ENCODE assay signal across 19 mouse cellular contexts in the genomic region with DNA sequence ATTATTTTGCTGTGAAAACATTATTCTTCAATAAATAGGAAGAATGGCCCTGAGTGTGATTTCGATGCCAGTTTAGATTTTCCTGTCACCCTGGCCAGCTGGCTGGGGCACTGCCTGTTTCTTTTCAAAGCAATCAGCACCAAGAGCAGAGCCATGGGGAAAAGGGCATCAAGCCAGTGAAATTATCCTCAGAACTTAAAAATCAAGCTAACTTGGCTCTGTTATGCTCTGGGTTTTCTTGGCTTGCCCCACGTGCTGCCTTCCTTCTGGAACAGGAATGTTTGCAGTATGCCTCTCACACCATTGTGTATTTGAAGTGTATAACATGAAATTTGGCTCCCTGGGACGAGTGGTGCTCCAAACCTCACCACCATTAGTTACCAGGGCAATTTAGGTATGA.
DNase-seq lines count a peak whose midpoint lies in the region; ATAC-seq lines count a peak whose summit lies in the region.
"Had no signal": no experiment of that assay in that cellular context is flagged by ENCODE, and none has a peak within 500 bp of the region (broad histone marks: within the 10 kb centered on the region; RNA-seq: fewer than 3 reads in every experiment).

No protein-coding gene starts in this region.

- no peaks in the 10 kb centered on the region for H3K4me1 ChIP-seq in forebrain, embryonic 15.5 days
- H3K4me1 ChIP-seq in forebrain, embryonic 12.5 days, result no peaks in the 10 kb centered on the region
- H3K4me1 ChIP-seq: embryonic facial prominence, embryonic 13.5 days; heart, embryonic 15.5 days; hindbrain, embryonic 13.5 days had no signal

- DNase-seq in cerebellum, postnatal 10 days, result peak; percentile 27 to 54
- no peak for DNase-seq in cerebellum, adult 11-12 months
- DNase-seq in left cerebral cortex, postnatal 4 days, result peak; percentile 17
- no peak for DNase-seq in left cerebral cortex, adult 18-20 months (ENCODE audit: low spot score in 2 of 2)
- DNase-seq in brain, adult 2 months (ENCODE audit: low read depth, low spot score), result peak; percentile 3
- DNase-seq in kidney, postnatal 4 days, result no peak
- DNase-seq: adrenal gland, postnatal 25 days; cerebellum, postnatal 25 days; gastrocnemius, postnatal 14 days; heart, adult 2 months; heart, postnatal 14 days; kidney, adult 2 months had no signal

- H3K27ac ChIP-seq in forebrain, embryonic 15.5 days (replicated peaks), result no peak overlapping the region
- no peak overlapping the region for H3K27ac ChIP-seq in forebrain, embryonic 12.5 days
- H3K27ac ChIP-seq: embryonic facial prominence, embryonic 13.5 days; heart, adult 2 months; heart, embryonic 15.5 days; hindbrain, embryonic 13.5 days had no signal

- no peaks in the 10 kb centered on the region for H3K9me3 ChIP-seq in forebrain, embryonic 15.5 days
- no peaks in the 10 kb centered on the region for H3K9me3 ChIP-seq in forebrain, embryonic 12.5 days
- H3K9me3 ChIP-seq: embryonic facial prominence, embryonic 13.5 days; heart, embryonic 15.5 days; hindbrain, embryonic 13.5 days had no signal

- intact Hi-C loops in left cerebral cortex, postnatal 4 days (cut with DNase I), result no loop called here

- no peak overlapping the region for H3K4me3 ChIP-seq in forebrain, embryonic 15.5 days
- H3K4me3 ChIP-seq in forebrain, embryonic 12.5 days (replicated peaks), result no peak overlapping the region
- H3K4me3 ChIP-seq: embryonic facial prominence, embryonic 13.5 days; heart, adult 2 months; heart, embryonic 15.5 days; hindbrain, embryonic 13.5 days had no signal

- H3K4me2 ChIP-seq in forebrain, embryonic 15.5 days (replicated peaks), result no peak overlapping the region
- H3K4me2 ChIP-seq in forebrain, embryonic 12.5 days, result no peak overlapping the region
- H3K4me2 ChIP-seq: embryonic facial prominence, embryonic 13.5 days; heart, embryonic 11.5 days; heart, embryonic 15.5 days; hindbrain, embryonic 13.5 days had no signal

- no peak overlapping the region for H3K9ac ChIP-seq in forebrain, embryonic 15.5 days (replicated peaks)
- H3K9ac ChIP-seq in forebrain, embryonic 12.5 days, result no peak overlapping the region
- H3K9ac ChIP-seq: embryonic facial prominence, embryonic 13.5 days; heart, embryonic 15.5 days; hindbrain, embryonic 13.5 days had no signal

- H3K27me3 ChIP-seq in forebrain, embryonic 15.5 days, result no peaks in the 10 kb centered on the region
- no peaks in the 10 kb centered on the region for H3K27me3 ChIP-seq in forebrain, embryonic 12.5 days
- H3K27me3 ChIP-seq: embryonic facial prominence, embryonic 13.5 days; heart, embryonic 15.5 days; hindbrain, embryonic 13.5 days had no signal

- ATAC-seq in forebrain, embryonic 15.5 days (replicated peaks), result peak; percentile 43; the same call in 1 of the 2 replicates
- no peak for ATAC-seq in forebrain, embryonic 12.5 days (ENCODE audit: low FRiP score)
- ATAC-seq: intestine, embryonic 16.5 days had no signal

- H3K36me3 ChIP-seq in forebrain, embryonic 15.5 days, result no peaks in the 10 kb centered on the region
- H3K36me3 ChIP-seq in forebrain, embryonic 12.5 days (replicated peaks), result no peaks in the 10 kb centered on the region
- H3K36me3 ChIP-seq: embryonic facial prominence, embryonic 13.5 days; heart, embryonic 15.5 days; hindbrain, embryonic 13.5 days had no signal

- 42% methylated on average over 3 of the region's 3 CpGs for WGBS in forebrain, embryonic 15.5 days
- 58% methylated on average over 3 of the region's 3 CpGs for WGBS in forebrain, embryonic 12.5 days

Comparison
In these comparisons a context has a peak if more than half of its experiments do, and no peak if none do; other contexts are left out.
1. DNase-seq: peak in cerebellum, postnatal 10 days (2 of 2), left cerebral cortex, postnatal 4 days (single experiment) and brain, adult 2 months (single experiment); none in cerebellum, adult 11-12 months (single experiment), left cerebral cortex, adult 18-20 months (0 of 2) and kidney, postnatal 4 days (0 of 2).